Mouse (Mus musculus) liver, embryonic 14.5 days (tissue): Measurements from ENCODE around the gene Erbb2. TPM values are rescaled to one million over a fixed set of nuclear protein-coding genes. Genes with fewer than 3 reads are reported as not detected.

ENCODE experiments used
- ATAC-seq: fragments of 200-750 bp; cut with Nextera tagmentation; 2 replicates; pipeline ENCODE4 v1.8.0; 2017; ENCODE audit warnings: moderate number of reproducible peaks, mild to moderate bottlenecking, moderate library complexity; ENCODE audit not compliant: insufficient read depth
- DNase-seq, 3 experiments: peaks; one replicate each; pipeline ENCODE4 v3.0.0-alpha.2; 2012 to 2013; ENCODE audit warnings: low read depth in 3 of 3, low spot score in 3 of 3
- H3K27ac ChIP-seq: fragments of 300-500 bp; sonication (generic); 2 replicates; pipeline ENCODE4 v1.5.1; 2014; ENCODE audit warnings: moderate library complexity, mild to moderate bottlenecking, control low read depth, inconsistent platforms
- H3K27me3 ChIP-seq: fragments of 300-500 bp; sonication (generic); 2 replicates; pipeline ENCODE4 v1.6.1; 2014; ENCODE audit warnings: mild to moderate bottlenecking, low read length, moderate library complexity; ENCODE audit not compliant: control insufficient read depth, insufficient read depth
- H3K36me3 ChIP-seq: fragments of 300-500 bp; sonication (generic); replicated peaks from 2 replicates; pipeline ENCODE4 v1.6.1; 2014; ENCODE audit warnings: low read depth; ENCODE audit not compliant: control insufficient read depth, insufficient read depth
- H3K4me1 ChIP-seq, 2 experiments: fragments of 200-500 bp in 1 of 2; fragments of 300-500 bp in 1 of 2; sonication (generic) in 1 of 2; replicated peaks; 2 replicates each; pipeline ENCODE4 v1.6.1; 2012 to 2014; ENCODE audit warnings: antibody characterized with exemption in 1 of 2, inconsistent platforms in 1 of 2, low read length in 1 of 2; ENCODE audit not compliant: control insufficient read depth in 2 of 2, insufficient read depth in 2 of 2
- H3K4me2 ChIP-seq: fragments of 300-500 bp; sonication (generic); 2 replicates; pipeline ENCODE4 v1.6.1; 2014; ENCODE audit warnings: low read depth, mild to moderate bottlenecking, control low read depth, moderate library complexity
- H3K4me3 ChIP-seq, 2 experiments: fragments of 200-500 bp in 1 of 2; fragments of 300-500 bp in 1 of 2; sonication (generic) in 1 of 2; 2 replicates each; pipeline ENCODE4 v1.5.1; 2012 to 2014; ENCODE audit warnings: low read depth in 2 of 2, low read length in 2 of 2, mild to moderate bottlenecking in 2 of 2, control low read depth in 1 of 2, inconsistent platforms in 1 of 2, moderate library complexity in 1 of 2; ENCODE audit not compliant: insufficient read depth in 1 of 2
- H3K9ac ChIP-seq: fragments of 300-500 bp; sonication (generic); replicated peaks from 2 replicates; pipeline ENCODE4 v1.6.1; 2014; ENCODE audit warnings: mild to moderate bottlenecking, control low read depth, moderate library complexity
- H3K9me3 ChIP-seq: fragments of 300-500 bp; sonication (generic); 2 replicates; pipeline ENCODE4 v1.6.1; 2016; ENCODE audit warnings: low read length, mixed read lengths; ENCODE audit not compliant: control insufficient read depth
- CTCF ChIP-seq: IDR thresholded peaks from 2 replicates; pipeline ENCODE4 v1.5.1; 2016; ENCODE audit warnings: antibody characterized with exemption, low read depth, control low read depth
- EP300 ChIP-seq: IDR thresholded peaks from 2 replicates; pipeline ENCODE4 v1.6.1; 2016; ENCODE audit warnings: antibody characterized with exemption, low read depth
- WGBS: fragments of 180-500 bp; shearing (Covaris S2); extraction: QIAGEN DNeasy Blood & Tissue Kit; methylation state at CpG from one replicate; pipeline ENCODE4 v1.1.7; 2014; ENCODE audit not compliant: insufficient replicate concordance; 5-methylcytosine and 5-hydroxymethylcytosine counted together
- polyA plus RNA-seq, 2 experiments: library from polyadenylated mRNA; depleted of rRNA in 1 of 2; stranded (reverse) in 1 of 2; unstranded in 1 of 2; fragments of >200 nt; fragmentation: Nextera tagmentation in 1 of 2; extraction: Ambion mirVana in 1 of 2; gene quantifications; 2 replicates each; pipeline versions ENCODE4 v1.2.1 to v1.2.3; 2012 to 2014

Erbb2 gene
- polyA plus RNA-seq, 2 experiments, result 1.1 to 1.6 TPM

DNA sequence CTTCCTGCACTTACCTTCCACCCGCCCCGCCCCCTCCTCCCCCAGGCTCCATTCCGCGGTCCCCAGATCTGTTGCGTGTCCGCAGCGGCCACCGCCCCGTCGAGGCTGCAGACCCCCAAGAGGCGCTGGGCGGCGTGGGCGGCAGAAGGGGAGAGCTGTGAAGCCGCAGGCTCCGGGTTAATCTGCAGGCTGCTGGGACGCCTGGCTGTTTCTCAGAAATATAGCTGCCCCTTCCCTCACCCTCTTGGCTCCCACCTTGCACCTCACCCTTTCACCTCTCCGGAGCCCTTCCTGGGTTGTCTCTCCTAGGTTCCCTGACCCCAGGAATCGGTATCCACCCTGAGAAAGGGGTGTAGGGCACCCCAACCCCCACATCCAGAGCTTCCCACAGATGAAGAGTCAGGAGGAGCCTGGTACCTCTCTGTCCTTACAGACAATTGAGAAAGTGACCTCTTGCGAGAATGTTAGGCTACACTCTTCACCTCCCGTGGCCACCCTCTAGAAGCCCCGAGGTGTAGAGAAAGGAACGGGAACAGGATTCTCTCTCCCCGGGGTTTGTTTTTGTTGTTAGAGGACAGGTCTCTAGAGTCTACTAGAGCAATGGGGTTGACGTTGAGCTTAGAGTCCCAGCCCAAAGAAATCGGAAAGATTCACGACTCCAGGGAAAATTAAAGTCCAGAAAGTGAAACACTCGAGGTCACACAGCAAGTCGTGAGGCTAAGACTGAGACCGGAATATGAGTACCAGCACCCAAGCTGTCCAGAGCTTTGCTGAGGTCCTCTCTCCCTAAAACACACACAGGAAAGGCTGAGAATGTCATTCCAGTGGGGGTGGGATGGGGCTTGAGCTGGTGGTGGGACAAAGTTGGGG, 46.1 kb downstream of the Erbb2 start:
- no peak for TF ChIP-seq EP300
- no peak for TF ChIP-seq CTCF
- ATAC-seq, result peak; percentile 24; the same call in 1 of the 2 replicates
- peaks cover 33% of the 10 kb centered on the region for H3K27me3 ChIP-seq

GRCm38 (mm10) chr11:98459071-98459741, 46.9 kb downstream of the Erbb2 start:
- Histone ChIP-seq H3K9ac (no peak overlapping the region), H3K27me3 (peaks cover 33% of the 10 kb centered on the region), H3K4me1 (peaks cover 0 to 5% of the 10 kb centered on the region in 2 experiments; a peak in 1 of 4 replicates), H3K27ac (no peak overlapping the region), H3K9me3 (no peaks in the 10 kb centered on the region), H3K4me2 (no peak overlapping the region), H3K36me3 (no peaks in the 10 kb centered on the region), H3K4me3 (no peak overlapping the region)
- WGBS, result 17% methylated on average over 11 of the region's 11 CpGs
- TF ChIP-seq CTCF (no peak), EP300 (no peak)
- ATAC-seq (no peak), DNase-seq (no peak)

More for the DNA sequence above, 46.1 kb downstream of the Erbb2 start:
- H3K9me3 ChIP-seq, result no peaks in the 10 kb centered on the region
- no peaks in the 10 kb centered on the region for H3K36me3 ChIP-seq
- 3% methylated on average over 30 of the region's 30 CpGs for WGBS
- DNase-seq, result no peak
- peaks cover 0 to 5% of the 10 kb centered on the region in 2 experiments; a peak in 1 of 4 replicates for H3K4me1 ChIP-seq
- H3K4me2 ChIP-seq, result peak overlapping the region; percentile 78
- H3K9ac ChIP-seq, result peak overlapping the region; percentile 15; the same call in 1 of the 2 replicates
- peak overlapping the region; percentile 58 to 65 for H3K4me3 ChIP-seq
- H3K27ac ChIP-seq, result no peak overlapping the region

- ATAC-seq, result no peak
These were observed 47.6 kb downstream of the Erbb2 start for GRCm38 (mm10) chr11:98459860-98460259.

DNA sequence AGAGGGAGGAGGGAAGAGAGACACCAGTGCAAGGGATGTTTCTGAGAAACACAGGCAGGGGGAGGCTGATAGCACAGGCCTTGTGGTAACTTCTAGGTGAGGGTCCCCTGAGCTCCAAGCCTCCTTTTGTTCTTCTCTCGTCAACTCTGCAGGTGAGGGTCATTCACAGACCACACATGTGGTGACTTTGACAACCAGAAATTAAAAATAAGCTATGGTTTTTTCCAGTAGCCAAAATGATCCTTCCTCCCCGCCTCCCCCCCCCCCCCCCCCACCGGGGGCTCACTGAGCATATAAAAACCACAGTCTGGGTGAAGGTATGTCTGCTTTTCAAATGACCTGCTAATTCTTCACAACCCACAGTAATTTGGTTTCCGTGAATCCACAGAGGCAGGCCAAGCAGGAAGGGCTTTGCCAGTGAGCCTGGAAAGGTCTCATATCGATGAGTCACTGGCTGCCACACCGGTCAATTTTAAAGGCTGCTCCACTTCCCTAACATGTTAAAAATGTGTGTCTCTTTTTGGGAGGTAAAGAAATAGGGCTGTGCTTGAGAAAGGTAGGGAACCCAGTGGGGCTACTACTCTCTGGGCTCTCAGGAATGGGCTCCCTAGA, 48.9 kb downstream of the Erbb2 start:
- H3K4me1 ChIP-seq, result peaks cover 0 to 5% of the 10 kb centered on the region in 2 experiments; a peak in 1 of 4 replicates
- H3K4me2 ChIP-seq, result no peak overlapping the region
- DNase-seq (no peak), ATAC-seq (no peak)
- H3K9ac ChIP-seq, result no peak overlapping the region
- H3K27me3 ChIP-seq, result peaks cover 33% of the 10 kb centered on the region
- H3K36me3 ChIP-seq, result no peaks in the 10 kb centered on the region
- no peaks in the 10 kb centered on the region for H3K9me3 ChIP-seq
- WGBS, result 34% methylated on average over 6 of the region's 6 CpGs
- H3K4me3 ChIP-seq, result no peak overlapping the region
- no peak overlapping the region for H3K27ac ChIP-seq
- TF ChIP-seq CTCF, result no peak
- TF ChIP-seq EP300, result no peak

More at GRCm38 (mm10) chr11:98459860-98460259, 47.6 kb downstream of the Erbb2 start:
- Histone ChIP-seq H3K4me3 (no peak overlapping the region), H3K4me2 (no peak overlapping the region), H3K4me1 (peaks cover 0 to 5% of the 10 kb centered on the region in 2 experiments; a peak in 1 of 4 replicates), H3K9ac (no peak overlapping the region), H3K9me3 (no peaks in the 10 kb centered on the region), H3K27me3 (peaks cover 33% of the 10 kb centered on the region), H3K36me3 (no peaks in the 10 kb centered on the region), H3K27ac (no peak overlapping the region)
- TF ChIP-seq CTCF (no peak), EP300 (no peak)
- DNase-seq, result no peak
- whole genome bisulfite sequencing, result 68% methylated on average over 9 of the region's 9 CpGs

DNA sequence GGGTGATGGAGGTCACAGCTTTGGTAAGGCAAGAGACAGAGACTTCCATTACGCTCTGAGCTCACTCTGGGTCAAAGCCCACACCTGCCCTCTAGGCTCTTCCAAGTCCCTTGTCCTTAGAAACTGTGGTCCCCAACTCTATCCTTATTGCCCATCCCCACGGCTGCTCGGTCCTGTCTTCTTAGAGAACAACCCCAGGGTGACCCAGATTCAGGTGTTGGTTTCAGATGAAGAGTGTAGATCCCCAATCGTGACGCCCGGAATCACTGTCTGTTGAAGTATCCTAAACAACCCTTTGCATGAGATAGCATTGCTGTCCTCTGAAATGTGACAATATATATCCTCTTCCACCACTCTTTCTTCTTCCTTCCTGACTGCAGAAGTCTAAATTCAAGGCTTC, 50.0 kb downstream of the Erbb2 start:
- no peak overlapping the region for H3K4me2 ChIP-seq
- H3K27ac ChIP-seq, result no peak overlapping the region
- no peaks in the 10 kb centered on the region for H3K36me3 ChIP-seq
- ATAC-seq, result no peak
- H3K27me3 ChIP-seq, result peaks cover 30% of the 10 kb centered on the region
- 73% methylated on average over 6 of the region's 6 CpGs for WGBS
- no peaks in the 10 kb centered on the region for H3K9me3 ChIP-seq
- TF ChIP-seq CTCF, result no peak
- TF ChIP-seq EP300, result no peak
- H3K4me1 ChIP-seq, result 0 out of 4 replicates have a peak, but pooled peaks cover 0 to 5% of the 10 kb centered on the region in 2 experiments
- H3K4me3 ChIP-seq, result no peak overlapping the region
- no peak for DNase-seq
- no peak overlapping the region for H3K9ac ChIP-seq
